Mouse (Mus musculus): ENCODE measurements around the gene Etv6.

DNA sequence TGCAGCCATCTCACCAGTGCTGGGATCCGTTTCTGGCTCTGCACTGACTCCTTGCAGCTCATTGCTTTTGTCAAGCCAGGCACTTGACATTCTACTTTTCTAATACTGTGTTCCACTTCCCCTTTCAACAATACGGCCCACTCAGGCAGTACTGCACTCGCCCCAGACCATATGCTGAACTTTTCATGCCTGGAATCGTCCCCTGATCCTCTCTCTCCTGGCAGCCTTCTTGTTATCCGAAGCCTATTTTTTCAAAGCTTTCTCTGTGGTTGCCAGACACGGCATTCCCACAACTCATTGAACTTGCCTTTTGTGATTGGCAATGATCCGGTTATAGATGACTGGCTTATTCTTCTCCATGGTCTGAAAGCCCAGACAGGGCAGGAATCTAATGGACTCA lies 16.4 kb downstream of the Etv6 start:
- TF ChIP-seq CTCF (conservative IDR thresholded peaks at IDR 0.05; ENCODE audit: low read length), result no peak
- TF ChIP-seq POU5F1 (IDR thresholded peaks at IDR 0.05; ENCODE audit: borderline replicate concordance, low read length), result no peak
- TF ChIP-seq NANOG (IDR thresholded peaks at IDR 0.05; ENCODE audit: borderline replicate concordance, low read length), result no peak
